Mouse (Mus musculus) adrenal gland, adult 2 months (tissue): Measurements from ENCODE around the gene Ehhadh. TPM values are rescaled to one million over a fixed set of nuclear protein-coding genes. Genes with fewer than 3 reads are reported as not detected.
"Not testable (repeated sequence)": the region's sequence is repeated elsewhere in the genome, so short reads cannot be mapped to it uniquely, and the experiment has no call there.

ENCODE experiments used
- DNase-seq: peaks from one replicate; pipeline ENCODE4 v3.0.0; 2021
- polyA plus RNA-seq: library from polyadenylated mRNA; depleted of rRNA; stranded (reverse); fragments of >200 nt; gene quantifications from 2 replicates; pipeline ENCODE4 v1.2.3, GENCODE M21; 2012
- total RNA-seq, 2 experiments: library from RNA; stranded (reverse); gene quantifications; 2 replicates each; pipeline ENCODE4 v1.2.3; 2021

Ehhadh gene
- total and polyA plus RNA-seq, 3 experiments = 5.3 to 80.2 (median 30.8) TPM

GRCm38 (mm10) chr16:21794697-21795045, 7.1 kb upstream of the Ehhadh start:
- DNase-seq = no peak

DNA sequence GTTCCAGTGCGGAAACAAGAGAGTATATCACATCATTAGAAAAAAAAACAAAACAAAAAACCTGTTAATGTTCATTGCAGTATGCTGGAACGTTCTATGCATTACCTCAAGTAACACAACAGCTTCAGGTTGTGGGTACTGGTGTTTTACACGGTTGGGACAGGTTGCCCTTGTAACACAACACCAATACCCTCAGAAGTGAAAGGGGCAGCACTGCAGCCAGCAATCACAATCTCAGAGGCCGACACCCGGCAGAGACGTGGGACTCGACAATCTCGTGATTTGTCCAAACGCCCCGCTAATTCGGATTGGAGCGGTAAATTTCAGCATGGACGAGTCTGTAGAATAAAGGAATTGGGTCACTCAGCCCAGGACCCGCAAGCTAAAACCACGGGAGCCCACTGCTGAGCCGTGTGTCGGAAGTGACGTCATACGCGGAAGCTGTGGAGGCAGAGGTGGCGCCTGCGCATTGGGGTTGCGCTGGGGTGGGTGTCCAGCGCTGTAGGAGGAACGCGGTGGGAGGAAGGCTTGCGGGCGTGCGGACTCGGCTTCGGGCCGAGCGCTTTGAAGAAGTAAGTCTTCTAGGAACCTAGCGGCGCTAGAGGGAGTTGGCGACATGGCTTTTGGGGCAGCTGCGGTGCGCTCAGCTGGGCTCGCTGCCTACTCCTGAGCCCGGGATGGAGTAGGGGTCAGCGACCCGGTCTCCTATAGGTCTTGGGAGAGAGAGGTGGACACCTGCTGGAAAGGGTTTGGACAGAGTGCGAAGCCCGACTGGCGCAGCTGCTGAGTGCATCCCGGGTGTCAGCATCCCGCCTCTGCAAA, 6.5 kb upstream of the Ehhadh start, which contains the start of gene Map3k13:
Gene Map3k13, plus strand, starts transcription at position 472 of the 822 bp plus-strand sequence.
- DNase-seq = peak; percentile 94

GRCm38 (mm10) chr16:21793080-21793810, 5.6 kb upstream of the Ehhadh start:
- not testable (repeated sequence) for DNase-seq

- DNase-seq = no peak
Observed at GRCm38 (mm10) chr16:21791779-21792178, 4.2 kb upstream of the Ehhadh start.

DNA sequence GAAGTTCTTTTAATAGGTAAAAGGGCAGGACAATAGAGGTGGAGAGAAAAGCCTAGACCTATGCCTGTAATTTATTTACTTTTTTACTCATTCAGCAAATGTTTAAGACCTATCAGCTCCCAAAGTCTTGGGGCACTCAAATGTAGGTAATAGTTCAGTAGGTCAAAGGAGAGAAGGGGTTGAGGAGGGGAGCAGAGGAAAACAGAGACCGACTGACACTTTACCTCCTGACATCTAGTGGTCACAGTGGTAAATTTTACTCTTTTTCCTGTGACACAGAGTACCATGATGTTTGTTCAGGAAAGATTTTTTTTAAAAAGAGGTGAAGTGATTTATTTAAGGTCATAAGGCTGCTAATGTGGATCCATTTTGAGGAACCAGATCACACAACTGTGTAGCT, 2.9 kb upstream of the Ehhadh start:
- DNase-seq = no peak

DNA sequence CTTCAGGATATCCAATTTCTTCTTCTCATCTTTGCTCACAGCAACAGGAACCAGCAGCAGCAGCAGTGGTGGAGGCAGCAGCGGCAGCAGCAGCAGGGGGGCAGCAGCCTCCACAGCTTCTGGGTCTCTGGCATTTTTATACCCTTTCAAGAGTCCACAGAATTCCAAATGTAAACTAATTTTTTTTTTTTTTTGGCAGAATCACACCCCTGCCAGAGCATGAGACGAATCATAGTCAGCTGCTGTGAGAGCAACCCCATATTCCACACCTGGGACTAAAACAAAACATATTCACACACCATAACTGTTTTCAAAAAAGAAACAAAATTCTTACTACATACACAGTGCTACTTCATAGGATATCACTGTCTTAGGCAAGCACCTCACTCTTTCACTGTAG, 1.6 kb upstream of the Ehhadh start:
- DNase-seq = no peak

- no peak for DNase-seq
Observed at GRCm38 (mm10) chr16:21788581-21788980, 974 bp upstream of the Ehhadh start.

- DNase-seq = no peak
Observed at GRCm38 (mm10) chr16:21786317-21786716, 1.3 kb downstream of the Ehhadh start.

DNA sequence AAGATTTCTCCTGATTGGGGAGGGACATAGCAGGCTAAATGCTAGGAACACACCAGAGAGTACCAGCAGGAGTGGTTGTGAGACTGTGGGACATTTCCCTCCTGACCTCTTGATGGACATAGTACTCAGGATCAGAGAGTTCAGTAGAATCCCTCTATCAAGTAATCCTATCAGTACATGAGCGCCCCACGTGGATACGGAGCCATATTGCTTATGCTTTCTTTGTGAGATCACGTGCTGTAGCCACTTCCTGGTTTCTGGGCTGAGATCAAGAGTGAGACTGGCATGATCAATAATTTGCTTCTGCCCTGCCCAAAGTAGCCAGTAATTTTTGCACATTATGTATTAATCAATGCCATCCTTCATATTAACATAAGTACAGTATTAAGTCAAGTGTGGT, 2.6 kb downstream of the Ehhadh start:
- DNase-seq = no peak

- no peak for DNase-seq
Observed at GRCm38 (mm10) chr16:21782807-21783206, 4.8 kb downstream of the Ehhadh start.

DNA sequence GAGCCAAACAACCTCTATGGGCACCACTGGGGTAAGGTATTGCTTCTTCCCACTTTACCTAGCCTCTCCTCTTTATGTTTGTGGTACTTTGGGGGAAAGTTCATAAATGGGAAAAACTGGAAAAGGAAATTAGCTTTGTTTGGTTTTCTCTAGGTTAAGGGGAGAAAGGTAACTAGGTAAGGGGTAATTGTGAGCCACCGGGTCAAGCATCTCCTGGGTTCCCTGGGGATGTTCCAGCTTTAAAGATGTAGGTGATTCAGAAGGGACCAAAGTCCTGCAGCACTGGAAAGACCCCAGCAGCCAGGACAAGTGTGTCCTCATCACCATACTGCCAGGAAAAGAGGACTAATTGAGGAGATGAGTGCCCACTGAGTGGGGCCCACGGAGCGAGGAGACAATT, 5.7 kb downstream of the Ehhadh start:
- DNase-seq = no peak

- DNase-seq = no peak
Observed at GRCm38 (mm10) chr16:21781277-21781676, 6.3 kb downstream of the Ehhadh start.

DNA sequence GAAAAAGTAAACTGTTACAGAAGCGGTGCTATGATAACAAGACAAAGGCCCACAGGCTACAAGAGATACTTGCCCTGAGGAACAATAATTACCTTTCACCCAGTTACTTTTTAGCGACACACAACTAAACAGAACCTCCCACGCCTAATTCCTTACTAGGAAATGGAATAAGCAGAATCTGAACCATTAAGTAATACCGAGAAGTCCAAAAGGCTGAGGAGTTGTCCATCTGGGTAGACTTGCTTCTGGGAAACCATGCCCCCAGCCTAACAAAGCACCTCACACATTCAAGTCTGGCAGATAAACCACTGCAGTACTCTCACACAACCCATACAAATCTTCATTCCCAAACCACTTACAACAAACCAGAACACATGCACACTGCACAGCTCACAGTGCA, 8.5 kb downstream of the Ehhadh start:
- no peak for DNase-seq

GRCm38 (mm10) chr16:21778293-21778866, 9.2 kb downstream of the Ehhadh start:
- no peak for DNase-seq

- DNase-seq = no peak
Observed at GRCm38 (mm10) chr16:21774725-21775124, 12.9 kb downstream of the Ehhadh start.

GRCm38 (mm10) chr16:21769667-21770066, 17.9 kb downstream of the Ehhadh start:
- no peak for DNase-seq

- DNase-seq = no peak
Observed at GRCm38 (mm10) chr16:21768255-21768654, 19.4 kb downstream of the Ehhadh start.

DNA sequence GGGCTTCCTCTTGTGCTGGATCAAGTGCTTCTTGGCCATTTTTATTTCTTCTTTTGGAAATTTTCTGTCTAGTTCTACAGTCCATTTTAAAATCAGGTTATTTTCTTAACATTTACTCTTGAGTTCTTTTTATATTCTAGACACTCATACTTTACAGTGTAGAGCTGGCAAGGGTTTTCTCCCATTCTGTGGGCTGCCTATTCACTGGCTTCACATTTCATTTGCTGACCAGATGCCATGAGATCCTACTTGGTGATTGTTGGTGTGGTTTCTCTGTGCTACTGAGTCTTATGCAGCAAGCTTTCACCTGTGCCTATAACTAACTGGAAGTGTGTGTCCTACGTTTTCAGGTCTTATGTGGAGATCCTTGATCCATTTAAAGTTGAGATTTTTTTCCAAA, 29.2 kb downstream of the Ehhadh start:
- no peak for DNase-seq

- no peak for DNase-seq
Observed at GRCm38 (mm10) chr16:21743401-21743800, 44.2 kb downstream of the Ehhadh start.

GRCm38 (mm10) chr16:21742898-21743297, 44.7 kb downstream of the Ehhadh start:
- no peak for DNase-seq

DNA sequence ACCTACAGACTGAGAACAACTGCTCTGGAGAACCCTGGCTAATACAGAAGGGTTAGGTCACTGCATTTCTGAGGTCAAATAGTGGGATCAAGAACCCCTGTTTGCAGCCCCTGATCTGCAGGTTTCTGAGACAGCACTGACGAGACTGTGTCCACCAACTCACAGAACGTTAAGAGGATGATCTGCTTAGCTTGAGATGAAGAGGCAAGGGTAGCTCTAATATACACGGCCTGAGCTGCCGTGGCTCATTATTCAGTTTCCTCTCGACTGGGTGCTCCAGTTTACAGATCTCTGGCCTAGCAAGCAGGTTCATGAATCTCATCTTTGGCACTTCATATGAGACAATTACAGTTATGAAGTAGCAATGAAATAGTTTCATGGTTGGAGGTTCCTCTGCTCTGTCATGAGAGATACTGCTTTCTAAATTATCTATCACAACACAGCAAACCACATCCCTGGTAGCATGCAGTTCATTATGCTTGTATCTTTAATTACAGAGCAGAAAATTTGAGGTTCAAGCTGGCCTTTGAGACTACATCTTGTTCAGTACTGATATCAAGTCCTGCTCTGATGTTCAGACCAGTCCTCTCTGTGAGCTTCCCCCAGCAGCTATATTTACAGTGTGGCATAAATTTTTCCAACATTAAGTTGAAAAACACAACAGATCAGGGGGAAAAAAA, 45.3 kb downstream of the Ehhadh start:
- no peak for DNase-seq

DNA sequence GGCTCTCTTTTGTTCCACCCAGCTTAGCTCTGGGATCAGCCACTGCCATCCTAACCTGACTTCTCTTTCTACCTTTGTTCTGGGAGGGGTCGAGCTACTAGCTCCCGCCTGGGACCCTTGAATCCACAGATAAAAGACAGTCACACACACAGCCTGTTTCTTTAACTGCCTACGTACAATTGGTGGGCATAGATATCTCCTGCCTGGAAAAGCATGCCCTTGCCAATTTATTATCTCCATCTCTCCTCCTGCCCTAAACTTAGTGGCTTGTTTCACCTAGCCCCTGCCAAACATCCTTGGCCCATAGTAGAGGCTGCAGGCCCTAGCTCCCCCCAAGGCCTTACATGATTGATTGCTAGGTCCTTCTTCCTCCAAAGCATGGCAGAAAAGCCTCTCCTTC, 46.1 kb downstream of the Ehhadh start:
- DNase-seq = no peak

GRCm38 (mm10) chr16:21735638-21736037, 52.0 kb downstream of the Ehhadh start:
- DNase-seq = no peak
